Mouse (Mus musculus) R1 (cell line): ENCODE measurements around the gene Fdxr.

Source experiments
- DNase-seq: peaks from one replicate; pipeline ENCODE4 v3.0.0-alpha.2; 2018; ENCODE audit warnings: low read depth, low spot score

Fdxr gene

GRCm38 (mm10) chr11:115290314-115290713 is 13.5 kb upstream of the Fdxr start:
- no peak for DNase-seq

GRCm38 (mm10) chr11:115289885-115290284 is 13.0 kb upstream of the Fdxr start:
- DNase-seq = no peak

GRCm38 (mm10) chr11:115288305-115288704 is 11.5 kb upstream of the Fdxr start:
- DNase-seq = no peak

DNA sequence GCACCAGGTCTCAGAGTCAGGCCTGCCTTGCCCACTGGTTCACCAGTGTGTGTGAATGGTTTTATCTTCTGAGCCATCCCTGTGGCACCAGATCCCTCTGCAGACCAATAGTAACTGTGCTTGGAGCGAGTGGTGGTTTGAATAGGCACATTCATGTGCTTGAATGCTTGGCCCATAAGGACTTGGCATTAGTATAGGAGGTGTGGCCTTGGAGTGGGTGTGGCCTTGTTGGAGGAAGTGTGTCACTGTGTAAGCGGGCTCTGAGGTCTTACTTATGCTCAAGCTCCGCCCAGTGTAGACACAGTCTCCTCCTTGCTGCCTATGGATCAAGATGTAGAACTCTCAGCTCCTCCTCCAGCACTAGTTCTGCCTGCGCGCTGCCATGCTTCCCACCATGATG is 10.5 kb upstream of the Fdxr start:
- peak; percentile 98 for DNase-seq

DNA sequence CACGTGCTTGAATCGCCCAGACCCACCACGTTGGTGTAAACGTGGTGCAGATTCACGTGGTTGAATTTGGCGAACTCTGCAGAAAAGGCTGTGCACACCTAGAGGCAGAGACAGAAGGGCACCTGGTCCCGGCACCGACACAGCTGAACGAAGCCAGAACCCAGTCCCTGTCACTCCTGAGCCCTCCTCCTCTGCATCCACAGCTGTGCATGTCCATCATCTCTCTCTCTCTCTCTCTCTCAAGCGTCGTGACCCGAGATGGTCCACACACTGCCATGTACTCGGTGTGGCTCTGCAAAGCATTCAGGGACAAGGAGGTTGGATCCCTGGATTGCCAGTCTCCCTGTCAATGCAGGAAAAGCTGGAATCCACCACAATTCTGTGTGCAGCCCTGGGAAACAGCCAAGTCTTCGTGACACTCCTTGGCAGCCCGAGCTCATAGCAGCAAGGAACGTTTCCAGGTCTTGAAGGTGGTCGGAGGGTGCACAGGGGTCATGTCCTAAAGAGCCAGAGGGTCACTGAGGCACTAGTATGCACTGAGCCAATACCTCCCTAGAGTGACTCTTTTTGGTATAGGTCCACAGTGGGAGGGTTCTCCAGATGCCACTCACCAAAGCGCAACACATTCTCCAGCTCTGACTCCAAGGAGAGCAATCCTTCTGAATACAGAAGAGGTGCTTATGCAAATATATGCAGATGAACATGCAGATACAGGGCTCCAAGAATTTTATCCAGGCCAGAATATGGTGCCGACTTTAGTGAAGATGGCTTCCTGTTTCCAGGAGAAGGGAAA is 9.5 kb upstream of the Fdxr start:
- DNase-seq = peak; percentile 43

- no peak for DNase-seq
These were observed 8.4 kb upstream of the Fdxr start for GRCm38 (mm10) chr11:115285282-115285681.

- DNase-seq = no peak
These were observed 7.2 kb upstream of the Fdxr start for GRCm38 (mm10) chr11:115283891-115284620.

DNA sequence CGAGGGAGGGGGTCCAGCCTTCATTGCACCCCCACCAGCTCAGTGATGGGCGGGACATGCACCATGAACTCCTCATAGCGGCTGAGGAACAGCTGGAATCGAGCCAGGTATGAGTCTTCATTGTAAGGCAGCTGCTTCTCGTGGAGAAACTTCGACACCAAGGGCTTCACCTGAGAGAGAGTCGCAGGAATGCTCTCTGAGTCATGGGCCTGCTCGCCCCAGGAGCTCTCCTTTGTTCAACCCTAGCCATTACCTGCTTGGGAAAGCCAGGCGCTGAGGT is 6.6 kb upstream of the Fdxr start:
- DNase-seq = no peak

GRCm38 (mm10) chr11:115282723-115283485 is 6.1 kb upstream of the Fdxr start:
- DNase-seq = no peak

DNA sequence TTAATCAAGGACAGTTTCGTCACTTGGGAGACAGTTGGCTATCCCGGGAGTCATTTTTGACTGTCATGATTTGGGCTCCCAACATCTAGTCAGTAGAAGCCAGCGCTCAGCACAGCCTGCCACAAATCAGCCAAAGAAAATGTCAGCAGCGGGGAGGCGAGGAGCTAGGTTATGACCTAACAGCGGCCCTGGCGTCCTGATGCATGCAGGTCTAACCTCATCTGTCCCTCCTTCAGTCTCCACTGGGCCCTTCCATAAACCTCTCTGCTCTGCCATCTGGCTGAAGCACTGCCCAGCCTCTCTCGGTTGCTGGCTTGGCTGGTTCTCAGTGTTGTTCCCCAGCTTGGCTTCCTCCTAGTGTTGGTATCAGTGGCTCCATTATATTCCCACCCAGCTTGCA is 5.4 kb upstream of the Fdxr start:
- no peak for DNase-seq

DNA sequence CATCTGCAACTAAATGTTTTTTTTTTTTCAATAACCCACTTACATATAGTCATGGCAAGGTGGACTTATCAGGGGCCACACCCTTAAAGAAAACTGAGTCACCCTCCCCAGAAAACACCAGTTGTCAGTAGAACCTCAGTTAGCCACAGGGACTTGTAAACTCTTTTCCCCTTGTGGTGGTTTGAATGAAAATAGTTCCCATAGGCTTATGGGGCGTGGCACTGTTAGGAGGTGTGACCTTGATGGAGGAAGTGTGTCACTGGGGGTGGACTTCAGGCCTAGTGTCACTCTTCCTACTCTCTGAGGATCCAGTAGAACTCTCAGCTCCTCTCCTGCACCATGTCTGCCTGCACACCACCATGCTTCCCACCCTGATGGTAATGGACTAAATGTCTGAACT is 2.9 kb upstream of the Fdxr start:
- peak; percentile 94 for DNase-seq

DNA sequence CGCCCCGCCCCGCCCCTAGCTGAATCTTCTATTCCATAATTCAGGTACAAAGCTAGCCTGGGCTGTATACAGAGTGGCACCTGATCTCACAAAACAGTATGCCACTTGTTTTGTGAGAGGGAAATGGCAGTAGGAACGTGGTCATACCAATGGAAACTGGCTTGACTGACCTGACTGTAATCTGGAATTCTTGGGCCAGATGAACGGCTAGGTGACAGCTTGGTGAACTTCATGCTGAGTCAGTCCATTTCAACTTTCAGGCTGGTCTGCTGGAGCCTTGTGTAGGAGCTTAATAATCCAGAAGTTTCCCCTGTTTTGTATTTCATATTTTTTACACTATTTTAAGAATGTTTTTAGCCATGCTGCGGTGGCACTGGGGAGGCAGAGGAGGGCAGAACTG is 1.3 kb upstream of the Fdxr start:
- DNase-seq = no peak

GRCm38 (mm10) chr11:115277604-115277975 is 740 bp upstream of the Fdxr start:
- DNase-seq = no peak

GRCm38 (mm10) chr11:115275954-115276353 is 896 bp downstream of the Fdxr start:
- no peak for DNase-seq

DNA sequence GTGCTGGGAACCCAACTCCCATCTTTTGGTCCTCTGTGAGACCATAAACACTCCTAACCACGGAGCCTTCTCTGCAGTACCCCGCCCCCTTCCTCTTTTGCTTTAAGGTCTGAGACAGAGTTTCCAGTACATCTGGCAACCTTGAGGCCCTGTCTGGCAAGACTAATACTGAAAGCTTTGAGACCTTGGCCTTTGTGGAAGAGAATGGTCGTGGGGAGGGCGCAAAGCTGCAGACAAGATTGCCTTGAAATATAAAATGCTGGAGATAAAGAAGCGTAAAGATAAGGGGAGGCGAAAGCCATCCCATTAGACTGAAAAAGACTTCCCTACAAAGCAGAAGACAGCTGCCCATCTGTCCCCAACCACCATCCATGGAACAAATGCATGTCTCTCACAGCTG is 1.3 kb downstream of the Fdxr start:
- DNase-seq = no peak

GRCm38 (mm10) chr11:115274771-115275170 is 2.1 kb downstream of the Fdxr start:
- DNase-seq = no peak

DNA sequence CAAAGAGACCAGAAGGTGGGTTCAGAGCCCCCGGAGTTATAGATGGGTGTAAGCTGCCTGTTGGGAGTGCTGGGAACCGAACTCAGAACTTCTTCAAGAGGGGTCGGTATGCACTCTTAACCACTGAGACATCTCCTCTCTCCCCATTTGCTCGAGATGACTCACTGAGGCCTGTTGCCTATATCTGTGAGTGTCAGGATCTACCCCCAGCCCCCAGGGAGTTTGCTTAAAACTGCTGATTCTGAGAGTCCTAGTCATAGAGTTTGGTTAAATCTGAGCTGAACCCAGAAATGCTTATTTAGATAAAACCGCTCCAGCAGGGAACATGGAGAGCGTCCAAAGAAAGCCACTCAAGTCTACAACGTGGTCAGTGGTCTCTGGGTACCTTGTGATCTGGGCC is 2.7 kb downstream of the Fdxr start:
- DNase-seq = no peak

DNA sequence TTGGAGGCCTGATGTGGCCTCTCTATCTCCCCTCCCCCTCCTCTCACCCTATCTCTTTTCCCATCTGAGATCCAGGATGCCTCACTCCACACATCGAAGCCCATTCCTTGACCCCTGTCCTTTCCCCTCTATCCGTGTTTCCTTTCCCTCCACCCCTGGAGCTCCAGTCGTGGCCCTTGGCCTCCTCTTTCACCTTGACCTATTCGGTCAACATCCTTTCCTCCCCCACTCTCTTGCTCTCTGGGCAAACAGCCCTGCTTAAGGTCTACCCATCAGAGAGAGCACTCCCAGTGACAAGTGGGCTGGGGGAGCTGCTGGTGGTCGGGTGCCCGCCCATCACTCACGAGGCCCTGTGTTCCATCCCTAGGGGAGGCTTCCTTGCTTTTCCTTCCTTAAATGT is 3.1 kb downstream of the Fdxr start:
- no peak for DNase-seq

DNA sequence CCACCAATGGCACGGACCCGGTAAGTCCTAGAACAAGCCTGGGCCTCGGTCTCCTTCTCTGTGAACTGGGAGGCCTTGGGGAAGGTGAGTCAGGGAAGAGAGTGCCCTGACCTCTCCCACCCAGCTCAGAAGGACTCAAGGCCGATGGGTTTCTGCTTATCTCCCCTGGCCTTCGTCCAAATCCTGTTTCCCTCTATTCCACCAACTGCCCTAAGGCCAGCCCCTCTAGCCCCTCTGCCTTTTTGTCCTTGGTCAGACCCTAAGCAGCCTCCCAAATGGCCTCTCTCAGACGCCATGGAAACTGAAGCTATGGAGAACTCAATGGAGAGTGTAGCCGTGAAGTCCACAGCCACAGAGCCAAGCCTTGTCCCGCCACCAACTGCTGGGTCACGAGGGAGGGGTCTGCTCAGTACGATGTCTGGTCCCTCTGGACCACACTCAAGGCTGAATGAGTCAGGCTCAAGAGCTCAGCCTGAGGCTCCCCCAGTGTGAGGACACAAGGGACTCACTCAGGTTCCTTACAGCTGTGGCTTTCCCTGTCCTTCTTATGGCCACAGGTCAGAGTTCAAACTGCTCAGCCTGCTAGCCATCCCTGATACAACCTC is 3.9 kb downstream of the Fdxr start:
- DNase-seq = no peak

- DNase-seq = no peak
These were observed 5.4 kb downstream of the Fdxr start for GRCm38 (mm10) chr11:115271481-115271880.

- no peak for DNase-seq
These were observed 5.8 kb downstream of the Fdxr start for GRCm38 (mm10) chr11:115271052-115271451.

DNA sequence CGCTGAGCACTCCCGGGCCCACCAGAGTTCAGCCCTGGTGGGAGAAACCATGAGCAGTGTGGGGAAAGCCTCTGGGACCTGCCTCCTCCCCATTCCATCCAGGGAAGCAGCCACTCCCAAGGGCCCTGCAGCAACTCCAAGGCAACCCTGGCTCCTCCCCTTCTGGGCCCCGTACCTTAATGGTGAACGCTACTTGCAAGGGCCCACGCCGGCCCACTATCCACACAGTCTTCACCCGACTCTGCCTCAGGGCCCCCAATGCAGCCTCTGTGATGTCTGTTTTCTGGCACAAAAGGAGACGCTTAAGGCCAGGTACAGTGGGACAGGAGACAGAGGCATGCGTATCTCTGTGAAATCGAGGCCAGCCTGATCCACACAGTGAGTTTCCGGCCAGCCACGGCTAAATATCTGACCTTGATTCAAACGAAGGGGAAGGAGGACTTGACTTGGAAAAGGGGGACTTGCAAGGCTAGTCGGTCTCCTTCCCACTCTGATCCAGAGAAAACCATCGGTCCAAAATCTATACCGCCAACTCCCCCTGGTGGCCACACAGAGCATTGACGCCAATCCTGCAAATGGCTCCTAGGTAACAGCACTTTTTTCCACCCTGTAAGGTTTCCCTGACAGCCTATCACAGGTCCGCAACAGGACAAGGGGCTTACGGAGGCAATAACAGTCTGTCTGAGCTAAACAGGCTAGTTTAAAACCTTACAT is 6.5 kb downstream of the Fdxr start:
- peak; percentile 87 for DNase-seq
